Mouse (Mus musculus): ENCODE data around the gene Phf23.

Phf23 gene

DNA sequence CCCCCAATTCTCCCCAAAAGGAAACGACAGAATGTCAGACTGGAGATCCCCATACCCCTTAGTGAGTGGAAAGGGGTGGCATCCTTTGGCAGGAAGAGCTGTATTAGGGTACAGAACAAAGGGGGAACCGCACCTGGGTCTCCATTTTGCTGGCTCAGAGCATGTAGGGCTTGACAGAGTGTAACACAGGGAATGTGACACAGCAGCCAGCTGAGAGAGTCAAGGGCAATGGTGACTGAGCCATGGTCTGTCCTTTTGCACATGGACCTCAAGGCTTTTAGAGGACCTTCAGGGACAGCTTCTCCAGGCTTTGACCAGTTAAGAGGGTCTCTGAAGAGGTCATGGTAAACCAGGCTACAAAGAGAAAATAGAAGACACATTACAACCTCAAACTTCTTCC lies 20.7 kb upstream of the Phf23 start:
- DNase-seq: no peak

DNA sequence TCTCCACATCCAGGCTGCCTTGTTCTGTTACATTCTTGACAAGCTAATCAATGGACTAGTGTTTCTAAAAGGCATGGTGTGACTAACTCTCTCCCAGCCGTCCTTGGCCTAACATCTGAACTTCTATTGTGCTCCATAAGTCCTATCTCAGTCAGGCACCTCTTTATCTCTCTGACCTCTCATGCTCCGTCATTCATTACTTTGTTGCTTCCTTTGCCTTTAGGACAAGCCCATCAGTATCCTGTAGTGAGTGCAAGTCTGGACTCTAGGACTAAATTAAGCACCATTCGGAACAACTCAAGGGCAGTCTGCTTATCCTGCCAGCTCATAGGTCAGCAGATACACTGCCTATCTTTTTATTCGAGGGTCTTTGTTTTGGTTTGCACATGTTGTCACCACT lies 19.3 kb upstream of the Phf23 start:
- no peak for DNase-seq

DNA sequence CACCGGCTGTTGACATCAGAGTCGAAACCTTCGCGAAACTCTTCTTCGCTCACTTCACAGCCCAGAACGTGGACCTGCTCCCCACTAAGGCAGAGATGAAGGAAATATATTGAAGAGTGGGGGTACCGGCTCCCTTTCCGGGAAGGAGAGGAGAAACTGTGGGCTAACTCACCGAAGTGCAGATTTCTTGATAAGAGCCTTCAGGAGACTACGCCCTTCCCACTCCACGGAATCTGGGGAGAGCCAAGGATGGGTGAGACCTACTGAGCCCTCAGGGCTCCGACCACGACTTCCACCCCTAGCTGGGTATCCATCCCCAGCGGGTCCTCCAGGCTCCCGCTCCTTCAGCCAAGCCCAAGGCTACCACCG lies 15.8 kb upstream of the Phf23 start:
- no peak for DNase-seq

DNA sequence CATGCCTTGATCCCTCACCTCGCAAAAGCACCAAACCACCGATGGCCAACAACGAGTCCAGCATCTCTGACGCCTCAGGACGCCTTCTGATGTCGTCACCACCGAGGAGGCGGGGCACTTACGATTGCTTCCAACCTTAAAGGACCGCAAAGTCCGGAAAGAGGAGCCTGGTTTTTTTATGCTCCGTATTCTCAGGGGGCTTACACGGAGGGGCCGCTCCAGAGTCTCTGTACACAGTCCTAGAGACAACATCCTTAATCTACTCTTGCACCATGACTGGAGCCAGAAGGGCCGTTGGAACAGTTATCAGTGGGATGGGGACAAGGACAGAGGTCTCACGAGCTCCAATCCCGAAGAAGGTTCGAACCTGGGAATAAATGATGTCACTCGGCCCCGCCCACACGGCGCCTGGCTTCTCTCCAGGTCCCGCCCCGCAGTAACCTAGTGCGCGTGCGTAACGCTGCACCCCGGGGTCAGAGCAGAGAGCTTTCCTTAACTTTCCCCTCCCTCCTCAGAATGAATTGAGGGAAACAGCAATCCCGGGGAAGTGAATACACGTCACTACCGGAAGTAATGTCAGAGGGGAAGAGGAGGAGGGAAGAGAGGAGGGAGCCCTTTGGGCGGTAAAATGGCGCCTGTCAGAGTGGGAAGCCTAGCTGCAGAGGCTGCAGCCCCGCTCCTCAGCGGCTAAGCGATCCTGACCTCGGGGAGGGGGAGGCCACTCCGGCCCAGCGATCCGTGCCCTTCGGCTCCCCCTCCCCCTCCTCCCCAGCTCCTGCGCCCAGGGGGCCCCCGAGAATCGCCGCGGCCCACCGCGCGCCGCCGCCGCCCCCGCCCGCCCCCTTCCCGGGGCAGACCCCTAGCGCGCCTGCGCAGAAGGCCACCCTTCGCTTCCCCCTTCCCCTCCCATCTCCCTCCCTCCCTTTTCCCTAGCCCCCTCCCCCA lies 15.1 kb upstream of the Phf23 start:
- peak; percentile 99 for DNase-seq

DNA sequence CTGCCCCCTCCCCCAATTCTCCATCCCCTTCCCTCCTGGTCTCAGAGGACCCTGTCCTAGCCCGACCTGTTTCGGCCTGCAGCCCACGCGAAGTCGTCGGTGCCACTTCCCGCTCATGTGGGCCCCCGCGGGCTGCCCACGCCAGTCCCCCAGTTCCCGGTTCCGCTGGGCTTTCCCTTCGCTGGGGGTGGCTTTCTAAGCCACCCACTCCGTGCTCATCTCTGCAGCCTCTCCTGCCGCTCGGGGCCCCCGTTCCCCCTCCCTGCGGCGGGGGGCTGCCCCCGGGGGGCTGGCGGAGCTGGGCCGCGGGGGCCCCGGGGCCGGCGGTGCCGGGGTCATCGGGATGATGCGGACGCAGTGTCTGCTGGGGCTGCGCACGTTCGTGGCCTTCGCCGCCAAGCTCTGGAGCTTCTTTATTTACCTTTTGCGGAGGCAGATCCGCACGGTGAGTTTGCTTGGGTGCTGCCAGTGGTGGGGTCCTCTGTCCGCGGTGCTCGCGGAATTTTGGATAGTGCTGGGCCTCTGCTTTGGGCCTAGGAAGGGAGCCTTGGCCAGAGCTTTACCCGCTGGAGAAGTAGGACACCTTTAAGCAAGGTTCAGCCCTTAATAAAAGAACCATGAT lies 14.3 kb upstream of the Phf23 start, which contains the start of gene Ctdnep1:
Gene Ctdnep1 (plus strand): TSS at position 16 of the 622 bp plus-strand sequence.
- DNase-seq: peak; percentile 76

DNA sequence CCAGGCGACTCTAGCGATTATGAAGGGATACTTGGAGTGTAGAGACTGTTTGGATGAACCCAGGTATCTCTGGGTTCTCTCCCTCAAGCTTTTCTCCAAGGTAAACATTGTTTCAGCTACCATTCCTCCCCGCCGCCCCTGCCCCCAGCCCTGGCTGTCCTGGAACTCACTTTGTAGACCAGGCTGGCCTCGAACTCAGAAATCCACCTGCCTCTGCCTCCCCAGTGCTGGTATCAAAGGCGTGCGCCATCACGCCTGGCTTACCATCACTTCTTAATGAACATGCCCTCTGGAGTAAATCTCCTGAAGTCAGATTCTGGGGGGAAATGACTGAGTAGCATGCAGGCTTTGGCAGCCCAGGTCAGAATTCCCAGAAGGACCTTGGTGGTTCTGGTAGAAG lies 13.4 kb upstream of the Phf23 start, which contains the start of gene Elp5:
Gene Elp5 (minus strand): TSS at position 293 of the 400 bp plus-strand sequence.
- DNase-seq: peak; percentile 43

DNA sequence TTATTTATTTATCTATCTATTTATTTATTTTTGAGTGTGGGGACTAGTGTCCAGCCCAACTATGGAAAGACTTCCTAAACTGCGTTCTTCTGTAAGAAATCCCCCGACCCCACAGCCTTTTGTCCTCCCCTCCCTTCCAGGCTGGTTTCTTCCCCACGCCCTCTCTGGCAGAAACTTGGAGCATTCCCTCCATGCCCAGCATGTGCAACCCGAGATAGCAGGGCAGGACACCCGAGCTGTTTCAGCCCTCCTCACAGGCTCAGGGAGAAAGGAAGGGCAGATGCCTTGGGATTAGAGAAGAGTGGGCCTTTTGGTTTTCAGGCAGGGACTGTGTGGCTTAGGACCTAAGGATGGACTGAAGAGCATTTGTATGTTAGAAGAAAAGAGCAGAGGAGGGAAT lies 12.7 kb upstream of the Phf23 start:
- peak; percentile 43 for DNase-seq

DNA sequence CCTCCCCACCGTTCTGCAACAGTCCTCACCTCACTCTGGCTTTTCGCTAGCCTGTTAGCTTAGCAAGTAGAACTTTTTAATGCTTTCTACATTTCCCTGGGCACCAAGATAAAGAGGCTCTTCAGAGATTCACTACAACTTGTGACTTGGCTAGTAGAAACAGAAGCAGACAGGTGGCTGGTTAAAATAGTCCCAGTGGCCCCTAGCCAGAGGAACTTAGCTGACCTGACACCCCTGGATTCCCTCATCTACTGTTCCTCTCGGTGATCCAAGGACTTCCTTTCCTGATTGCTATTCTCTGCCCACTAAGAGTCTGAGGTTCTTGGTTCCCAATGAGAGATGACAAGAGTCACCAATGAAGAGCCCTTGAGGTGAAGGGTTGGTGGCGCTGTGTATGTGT lies 12.2 kb upstream of the Phf23 start:
- no peak for DNase-seq

DNA sequence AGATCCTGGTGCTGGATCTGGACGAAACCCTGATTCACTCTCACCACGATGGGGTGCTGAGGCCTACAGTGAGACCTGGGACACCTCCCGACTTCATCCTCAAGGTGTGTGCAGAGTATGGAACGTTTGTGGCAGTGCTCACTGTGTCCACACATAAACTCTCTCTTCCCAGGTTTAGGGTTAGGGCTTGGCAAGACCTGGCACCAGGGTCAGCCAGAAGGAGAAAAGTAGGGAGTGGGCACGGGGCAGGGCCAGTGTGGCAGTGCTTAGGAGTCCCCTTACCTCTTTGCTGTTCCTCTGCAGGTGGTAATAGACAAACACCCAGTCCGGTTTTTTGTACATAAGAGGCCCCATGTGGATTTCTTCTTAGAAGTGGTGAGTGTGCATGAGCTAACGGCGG lies 11.1 kb upstream of the Phf23 start:
- no peak for DNase-seq

DNA sequence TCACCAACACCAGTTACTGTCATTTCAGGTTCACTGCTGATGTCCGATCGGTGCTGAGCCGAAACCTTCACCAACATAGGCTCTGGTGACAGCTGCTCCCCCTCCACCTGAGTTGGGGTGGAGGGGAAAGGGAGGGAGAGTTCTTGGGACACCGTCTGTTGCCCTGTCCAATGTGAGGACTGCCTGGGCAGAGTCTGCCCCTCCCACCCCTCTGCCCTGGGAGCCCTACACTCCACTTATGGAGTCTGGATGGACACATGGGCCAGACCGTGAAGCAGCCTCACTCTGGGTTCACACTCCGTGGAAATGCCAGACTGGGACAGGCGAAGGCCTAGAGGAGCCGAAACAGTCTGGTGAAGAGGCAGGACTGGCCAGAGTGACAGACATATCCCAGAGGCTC lies 5.6 kb upstream of the Phf23 start:
- DNase-seq: peak; percentile 65

DNA sequence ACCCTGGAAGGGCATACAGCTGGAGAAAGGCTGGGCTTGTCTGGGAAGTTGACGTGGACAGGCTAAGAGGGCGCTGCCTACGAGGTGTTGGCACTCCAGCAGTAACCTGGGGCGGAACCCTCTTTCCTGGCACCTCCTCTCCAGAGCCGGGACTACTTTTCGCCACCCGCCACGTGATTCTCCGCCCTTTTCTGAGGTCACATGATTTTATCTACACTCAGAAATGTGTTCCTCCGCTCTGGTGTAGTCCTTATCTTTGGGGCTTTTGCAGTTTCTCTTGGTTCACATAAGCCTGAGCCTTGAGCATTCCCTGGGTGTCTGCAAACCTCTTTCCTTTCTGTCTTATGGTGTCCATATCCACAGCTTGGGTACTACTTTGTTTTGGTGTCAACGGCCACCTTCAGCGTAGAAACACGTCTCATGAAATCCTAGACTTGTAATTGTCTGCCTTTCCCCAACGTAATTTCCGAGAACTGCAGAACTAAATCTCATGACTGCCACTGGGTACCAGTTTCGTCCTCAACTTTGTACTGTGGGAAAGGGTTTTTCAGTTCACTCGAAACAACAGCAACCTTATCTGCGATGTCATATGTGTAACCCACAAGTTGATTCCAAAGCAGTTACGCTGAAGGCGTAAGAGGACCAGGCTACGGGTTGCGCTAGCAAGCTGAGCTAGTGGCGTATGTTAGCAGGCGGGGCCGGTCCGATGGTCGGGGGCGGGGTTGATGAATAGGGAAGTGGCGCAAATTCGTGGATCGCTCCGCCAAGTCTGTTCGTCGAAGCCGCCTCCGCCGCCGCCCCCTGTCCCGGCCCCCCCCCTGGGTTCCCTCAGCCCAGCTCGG lies 4.5 kb upstream of the Phf23 start, which contains the start of gene Gabarap:
Gene Gabarap (plus strand): TSS at position 294 of the 842 bp plus-strand sequence.
- peak; percentile 94 for DNase-seq

DNA sequence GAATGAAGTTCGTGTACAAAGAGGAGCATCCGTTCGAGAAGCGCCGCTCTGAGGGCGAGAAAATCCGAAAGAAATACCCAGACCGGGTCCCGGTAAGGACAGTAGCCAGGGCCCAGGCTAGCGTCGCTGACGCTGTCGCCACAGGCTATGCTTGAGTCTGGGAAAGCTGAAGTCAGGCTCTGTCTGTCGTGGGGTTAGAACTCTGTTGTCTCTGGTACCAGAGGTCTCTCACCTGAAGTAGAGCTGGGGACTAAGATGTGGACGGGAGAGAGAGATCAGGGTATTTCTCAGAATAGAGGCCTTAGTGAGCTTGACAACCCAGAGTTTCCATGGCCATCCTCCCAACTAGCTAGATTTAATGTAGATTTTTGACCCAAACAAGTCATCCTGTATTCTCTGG lies 3.9 kb upstream of the Phf23 start:
- DNase-seq: no peak

DNA sequence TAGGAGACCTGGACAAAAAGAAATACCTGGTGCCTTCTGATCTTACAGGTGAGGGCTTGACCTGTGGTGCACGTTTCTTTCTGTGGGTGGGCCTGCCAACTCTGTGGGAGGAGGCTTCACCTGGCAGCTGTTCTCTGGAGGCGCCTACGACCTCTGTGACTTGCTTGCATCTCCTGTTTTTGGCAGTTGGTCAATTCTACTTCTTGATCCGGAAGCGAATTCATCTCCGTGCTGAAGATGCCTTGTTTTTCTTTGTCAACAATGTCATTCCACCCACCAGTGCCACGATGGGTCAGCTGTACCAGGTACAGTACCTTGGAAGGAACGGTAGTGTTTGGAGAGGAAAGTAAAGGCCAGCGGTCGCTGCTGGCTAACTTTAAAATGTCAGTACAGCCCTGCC lies 3.2 kb upstream of the Phf23 start:
- DNase-seq: peak; percentile 72

DNA sequence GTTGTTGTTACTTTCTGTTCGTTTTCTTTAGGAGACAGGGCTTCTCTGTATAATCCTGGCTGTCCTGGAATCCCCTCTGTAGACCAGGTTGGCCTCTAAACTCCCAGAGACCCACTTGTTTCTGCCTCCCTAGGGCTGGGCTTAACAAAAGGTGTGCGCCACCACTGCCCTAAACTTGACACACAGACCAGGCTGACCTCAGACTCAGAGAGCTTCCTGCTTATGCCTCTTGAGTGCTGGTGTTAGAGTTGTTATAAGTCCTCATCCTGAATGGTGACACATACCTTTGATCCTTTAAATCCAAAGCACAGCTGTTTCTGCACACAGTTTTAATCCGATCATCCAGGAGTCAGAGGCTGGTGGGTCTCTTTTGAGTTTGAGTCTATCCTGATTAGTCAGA lies 2.6 kb upstream of the Phf23 start:
- peak; percentile 42 for DNase-seq

DNA sequence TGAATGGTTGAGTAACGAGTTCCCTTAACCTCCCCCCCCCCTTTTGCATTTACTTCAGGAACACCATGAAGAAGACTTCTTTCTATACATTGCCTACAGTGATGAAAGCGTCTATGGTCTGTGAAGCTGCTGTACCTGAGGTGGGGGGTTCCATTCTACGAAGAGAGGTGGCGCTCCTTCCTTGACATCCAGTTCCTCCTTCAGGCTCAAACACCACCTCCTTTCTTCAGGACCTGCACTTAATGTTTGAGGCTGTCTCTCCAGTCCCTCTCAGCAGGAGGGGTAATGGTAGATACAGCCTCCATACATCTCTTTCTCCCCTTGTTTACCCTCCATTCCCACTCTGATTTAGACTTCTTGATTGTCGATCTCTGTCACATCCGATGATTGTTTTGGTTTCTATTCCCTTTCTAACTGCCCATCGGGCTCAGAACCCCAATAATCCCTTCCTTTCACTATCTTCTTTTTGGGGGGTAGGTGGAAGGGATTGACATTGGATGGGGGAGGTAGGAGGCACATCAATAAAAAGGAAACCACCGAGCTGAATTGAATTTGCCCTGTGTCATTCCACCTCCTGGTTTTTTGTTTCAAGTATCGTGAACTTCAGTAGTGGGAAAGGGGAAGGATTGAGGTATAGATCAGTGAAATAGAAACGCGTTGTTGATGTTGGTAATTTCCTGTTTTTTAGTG lies 1.0 kb upstream of the Phf23 start:
- peak; percentile 65 for DNase-seq

DNA sequence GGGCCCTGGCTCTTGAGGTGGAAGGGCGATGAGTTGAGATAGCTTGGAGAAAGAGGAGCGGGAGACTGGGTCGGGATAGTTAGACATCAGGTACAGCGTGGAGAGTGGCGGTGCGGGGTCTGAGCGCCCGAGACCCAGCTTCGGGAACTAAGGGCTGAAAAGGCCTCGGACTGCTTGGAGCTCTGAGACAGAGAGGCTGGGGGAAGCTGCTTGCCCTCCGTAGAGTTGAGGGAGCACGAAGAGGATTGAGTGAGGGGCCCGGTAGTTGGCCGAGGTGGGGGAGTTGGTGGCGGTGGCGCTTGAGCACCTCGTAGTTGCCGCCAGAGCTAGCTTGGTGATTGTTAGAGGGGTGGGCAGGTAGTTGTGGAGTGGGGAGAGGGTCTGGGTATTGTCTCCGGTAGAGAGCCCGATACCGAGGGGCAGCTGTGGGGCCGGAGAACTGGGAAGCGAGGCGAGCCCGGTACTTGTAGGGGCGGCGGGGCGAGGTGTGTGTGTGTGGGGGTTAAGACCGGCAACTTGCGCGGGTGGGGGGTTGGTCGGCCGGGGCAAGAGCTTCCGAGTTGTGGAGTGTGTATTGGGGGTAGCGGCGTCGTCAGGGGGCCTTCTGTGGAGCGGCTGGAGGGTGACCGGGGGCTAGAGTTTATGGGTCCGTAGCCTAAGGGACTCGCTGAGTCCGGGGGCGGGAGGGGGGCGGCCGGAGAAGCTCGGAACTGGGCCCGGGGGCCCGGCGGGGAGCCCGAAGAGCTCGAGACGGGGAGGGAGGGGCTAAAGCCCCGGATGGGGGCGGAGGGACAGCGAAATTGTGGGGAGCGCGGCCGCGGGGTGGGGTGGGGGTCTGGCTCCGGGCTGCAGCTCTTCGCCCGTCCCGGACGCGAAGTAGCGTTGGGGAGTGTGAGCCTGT lies 834 bp downstream of the Phf23 start:
- peak; percentile 76 for DNase-seq

DNA sequence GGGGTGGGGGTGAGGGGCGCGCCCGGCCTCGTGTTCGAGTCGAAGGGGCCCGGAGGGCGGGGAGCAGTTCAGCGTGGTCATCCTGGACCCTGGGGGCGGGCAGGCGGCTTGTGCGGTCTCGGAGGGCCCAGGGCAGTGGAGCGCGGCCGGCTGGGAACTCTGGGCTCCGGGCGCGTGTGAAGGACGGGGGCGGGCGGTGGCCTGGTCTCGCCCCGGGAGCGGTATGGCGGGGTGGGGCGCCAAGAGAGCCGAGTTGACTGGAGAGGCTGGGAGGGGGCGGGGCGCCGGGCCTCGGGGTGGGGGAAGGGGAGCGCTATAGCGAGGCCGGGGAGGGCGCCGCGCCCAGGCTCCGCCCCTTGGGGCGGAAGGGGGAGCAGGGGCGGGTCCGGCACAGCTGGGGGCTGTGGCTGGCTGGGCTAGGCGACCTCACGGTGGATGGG lies 1.5 kb downstream of the Phf23 start:
- DNase-seq: peak; percentile 84

DNA sequence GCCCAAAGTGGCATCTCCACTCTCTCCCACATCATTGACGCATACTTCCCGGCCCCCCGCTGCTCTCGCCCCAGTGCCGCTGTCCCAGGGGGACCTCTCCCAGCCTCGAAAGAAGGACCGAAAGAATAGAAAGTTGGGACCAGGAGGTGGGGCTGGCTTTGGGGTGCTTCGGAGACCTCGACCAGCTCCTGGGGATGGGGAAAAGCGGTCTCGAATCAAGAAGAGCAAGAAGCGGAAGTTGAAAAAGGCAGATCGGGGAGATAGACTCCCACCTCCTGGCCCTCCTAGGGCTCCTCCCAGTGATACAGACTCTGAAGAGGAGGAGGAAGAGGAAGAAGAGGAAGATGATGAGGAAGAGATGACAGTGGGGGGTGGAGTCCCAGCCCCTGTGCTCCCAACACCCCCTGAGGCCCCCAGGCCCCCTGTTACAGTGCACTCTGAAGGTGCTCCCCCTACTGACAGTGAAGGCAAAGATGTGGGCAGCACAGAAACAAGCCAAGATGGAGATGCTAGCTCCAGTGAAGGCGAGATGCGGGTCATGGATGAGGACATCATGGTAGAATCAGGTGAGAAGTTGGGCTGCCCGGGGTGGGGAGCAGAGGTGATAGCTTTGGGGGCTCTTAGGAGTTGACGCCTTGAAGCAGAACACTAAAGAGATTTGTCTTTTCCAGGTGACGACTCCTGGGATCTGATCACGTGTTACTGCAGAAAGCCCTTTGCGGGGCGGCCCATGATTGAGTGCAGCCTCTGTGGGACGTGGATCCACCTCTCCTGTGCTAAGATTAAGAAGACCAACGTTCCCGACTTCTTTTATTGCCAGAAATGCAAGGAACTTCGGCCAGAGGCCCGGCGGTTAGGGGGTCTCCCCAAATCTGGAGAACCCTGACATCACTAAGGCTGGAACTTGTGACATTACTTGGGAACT lies 3.3 kb downstream of the Phf23 start:
- DNase-seq: peak; percentile 77

DNA sequence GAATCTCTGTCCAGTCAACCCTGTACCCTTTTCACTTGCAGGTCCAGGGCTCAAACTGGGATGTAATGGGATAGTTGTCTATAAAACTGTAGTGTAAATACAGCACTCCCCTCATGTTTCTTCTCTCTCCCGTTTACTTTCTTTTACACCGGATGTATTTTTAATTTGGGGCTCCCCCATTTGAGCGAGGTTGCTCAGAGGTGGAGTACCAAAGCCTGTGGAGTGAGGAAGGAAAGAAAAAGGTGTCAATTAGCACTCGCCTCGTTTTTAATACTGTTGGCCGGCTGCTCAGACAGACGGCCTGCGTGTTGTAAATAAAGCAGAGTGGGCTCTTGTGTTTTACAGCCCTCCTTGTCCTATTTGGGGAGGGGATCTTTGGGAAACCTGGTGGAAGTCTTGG lies 4.1 kb downstream of the Phf23 start:
- no peak for DNase-seq

DNA sequence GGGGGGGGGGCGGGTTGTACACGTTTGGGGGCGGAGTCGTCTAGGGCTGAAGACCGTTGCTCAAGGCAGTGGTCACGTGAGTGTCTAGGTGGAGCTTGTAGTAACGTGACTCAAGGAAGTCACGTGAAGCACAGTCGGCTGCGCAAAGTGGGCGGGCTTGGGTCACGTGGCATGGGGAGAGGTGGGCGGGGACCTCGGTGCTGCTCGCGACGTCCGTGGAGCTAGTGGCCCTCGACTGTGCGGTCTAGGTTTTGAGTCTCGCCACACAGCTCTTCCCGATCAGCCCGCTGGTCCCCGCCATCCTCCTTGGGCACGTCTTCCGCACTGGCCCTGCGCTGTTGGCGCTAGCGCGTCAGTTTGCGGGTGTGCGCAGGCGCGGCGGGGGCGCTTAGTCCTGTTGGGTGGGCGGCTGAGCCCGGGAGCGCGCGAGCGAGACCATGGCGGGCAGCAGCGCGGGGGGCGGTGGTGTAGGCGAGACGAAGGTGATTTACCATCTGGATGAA lies 4.9 kb downstream of the Phf23 start, which contains the start of gene Dvl2:
Gene Dvl2 (plus strand): TSS at position 200 of the 503 bp plus-strand sequence.
- DNase-seq: peak; percentile 93
